ENCODE assay signal across 10 mouse cellular contexts in genomic region chr8:88282684-88283083, GRCm38 (mm10). TPM values are rescaled to one million over a fixed set of nuclear protein-coding genes. Genes with fewer than 3 reads are reported as not detected.
DNase-seq lines count a peak whose midpoint lies in the region; ATAC-seq and TF ChIP-seq lines count a peak whose summit lies in the region.
"Had no signal": no experiment of that assay in that cellular context is flagged by ENCODE, and none has a peak within 500 bp of the region (broad histone marks: within the 10 kb centered on the region; RNA-seq: fewer than 3 reads in every experiment).

No protein-coding gene starts in this region.

- no peak for ATAC-seq in liver, postnatal 0 days
- no peak for ATAC-seq in liver, embryonic 12.5 days
- ATAC-seq in embryonic facial prominence, embryonic 13.5 days (ENCODE audit: insufficient number of reproducible peaks, insufficient read depth, low FRiP score, low TSS enrichment, low read depth) = no peak
- ATAC-seq in hindbrain, embryonic 16.5 days = no peak

- H3K27ac ChIP-seq in liver, postnatal 0 days (ENCODE audit: low read depth) = no peak overlapping the region
- H3K27ac ChIP-seq in liver, embryonic 12.5 days = no peak overlapping the region
- H3K27ac ChIP-seq in embryonic facial prominence, embryonic 13.5 days = 0 out of 2 replicates have a peak overlapping the region, but pooled peaks have one; percentile 7
- no peak overlapping the region for H3K27ac ChIP-seq in hindbrain, embryonic 16.5 days (ENCODE audit: low read depth, low read length)
- H3K27ac ChIP-seq: kidney, postnatal 0 days; stomach, embryonic 15.5 days had no signal

- no peaks in the 10 kb centered on the region for H3K36me3 ChIP-seq in liver, postnatal 0 days (replicated peaks; ENCODE audit: insufficient read depth, low read length)
- H3K36me3 ChIP-seq in liver, embryonic 12.5 days = no peaks in the 10 kb centered on the region
- H3K36me3 ChIP-seq in embryonic facial prominence, embryonic 13.5 days = no peaks in the 10 kb centered on the region
- H3K36me3 ChIP-seq in hindbrain, embryonic 16.5 days (ENCODE audit: control insufficient read depth, insufficient read depth, low read length) = no peaks in the 10 kb centered on the region
- H3K36me3 ChIP-seq: stomach, embryonic 15.5 days had no signal

- no peak overlapping the region for H3K9ac ChIP-seq in liver, postnatal 0 days (replicated peaks)
- H3K9ac ChIP-seq in liver, embryonic 12.5 days = no peak overlapping the region
- no peak overlapping the region for H3K9ac ChIP-seq in embryonic facial prominence, embryonic 13.5 days
- H3K9ac ChIP-seq in hindbrain, embryonic 16.5 days (ENCODE audit: low read depth, low read length) = no peak overlapping the region
- H3K9ac ChIP-seq: stomach, embryonic 15.5 days had no signal

- TF ChIP-seq EP300 in liver, postnatal 0 days (IDR thresholded peaks at IDR 0.05; ENCODE audit: low read depth) = no peak

- WGBS in liver, postnatal 0 days (ENCODE audit: insufficient replicate concordance) = 25% methylated on average over 8 of the region's 8 CpGs
- WGBS in liver, embryonic 12.5 days (ENCODE audit: insufficient replicate concordance) = 34% methylated on average over 8 of the region's 8 CpGs
- 24% methylated on average over 8 of the region's 8 CpGs for WGBS in embryonic facial prominence, embryonic 13.5 days
- 46% methylated on average over 8 of the region's 8 CpGs for WGBS in hindbrain, embryonic 16.5 days

- no peaks in the 10 kb centered on the region for H3K9me3 ChIP-seq in liver, postnatal 0 days (ENCODE audit: low read length)
- no peaks in the 10 kb centered on the region for H3K9me3 ChIP-seq in liver, embryonic 12.5 days (replicated peaks)
- H3K9me3 ChIP-seq in embryonic facial prominence, embryonic 13.5 days = no peaks in the 10 kb centered on the region
- no peaks in the 10 kb centered on the region for H3K9me3 ChIP-seq in hindbrain, embryonic 16.5 days (ENCODE audit: control insufficient read depth, low read length)
- H3K9me3 ChIP-seq: stomach, embryonic 15.5 days had no signal

- peaks cover 31% of the 10 kb centered on the region for H3K4me1 ChIP-seq in liver, postnatal 0 days (ENCODE audit: insufficient read depth)
- peaks cover 83% of the 10 kb centered on the region for H3K4me1 ChIP-seq in liver, embryonic 12.5 days
- H3K4me1 ChIP-seq in embryonic facial prominence, embryonic 13.5 days = peaks cover 42% of the 10 kb centered on the region
- H3K4me1 ChIP-seq in hindbrain, embryonic 16.5 days (ENCODE audit: control insufficient read depth, insufficient read depth, low read depth, low read length) = no peaks in the 10 kb centered on the region
- H3K4me1 ChIP-seq: stomach, embryonic 15.5 days had no signal

- no peak overlapping the region for H3K4me2 ChIP-seq in liver, postnatal 0 days (ENCODE audit: low read depth, low read length)
- H3K4me2 ChIP-seq in liver, embryonic 12.5 days = no peak overlapping the region
- H3K4me2 ChIP-seq in embryonic facial prominence, embryonic 13.5 days = no peak overlapping the region
- H3K4me2 ChIP-seq in hindbrain, embryonic 16.5 days (ENCODE audit: low read length) = no peak overlapping the region
- H3K4me2 ChIP-seq: stomach, embryonic 15.5 days had no signal

- no peak overlapping the region for H3K4me3 ChIP-seq in liver, postnatal 0 days (ENCODE audit: low read depth, low read length)
- H3K4me3 ChIP-seq in liver, embryonic 12.5 days = no peak overlapping the region
- no peak overlapping the region for H3K4me3 ChIP-seq in embryonic facial prominence, embryonic 13.5 days
- no peak overlapping the region for H3K4me3 ChIP-seq in hindbrain, embryonic 16.5 days (ENCODE audit: low read length)
- H3K4me3 ChIP-seq: stomach, embryonic 15.5 days had no signal

- no peaks in the 10 kb centered on the region for H3K27me3 ChIP-seq in liver, postnatal 0 days (ENCODE audit: insufficient read depth, low read length)
- no peaks in the 10 kb centered on the region for H3K27me3 ChIP-seq in liver, embryonic 12.5 days (replicated peaks)
- no peaks in the 10 kb centered on the region for H3K27me3 ChIP-seq in embryonic facial prominence, embryonic 13.5 days
- H3K27me3 ChIP-seq in hindbrain, embryonic 16.5 days (replicated peaks; ENCODE audit: control insufficient read depth, insufficient read depth, low read length) = no peaks in the 10 kb centered on the region
- H3K27me3 ChIP-seq: stomach, embryonic 15.5 days had no signal

- no peak for TF ChIP-seq CTCF in liver, postnatal 0 days (IDR thresholded peaks at IDR 0.05; ENCODE audit: low read depth)

- peak; percentile 64 for DNase-seq in liver, postnatal 0 days
- DNase-seq in kidney, postnatal 10 days = peak; percentile 55
- DNase-seq in ovary, postnatal 14 days (ENCODE audit: low spot score) = peak; percentile 55
- DNase-seq in cerebellum, adult 9-11 months = no peak
- no peak for DNase-seq in layer of hippocampus, adult 11-12 months (ENCODE audit: low spot score)

RNA-seq across cellular contexts. Expression of gene Adcy7, which starts 10.5 kb away (rescaled TPM):
- polyA plus RNA-seq in liver, postnatal 0 days (2015; fragmentation: Nextera tagmentation; extraction: Ambion mirVana) = 8.1 and 8.4 TPM in 2 replicates
- 38.0 and 41.6 TPM in 2 replicates for polyA plus RNA-seq in liver, embryonic 12.5 days (2016; fragmentation: Nextera tagmentation; extraction: Ambion mirVana)
- 6.6 and 7.3 TPM in 2 replicates for polyA plus RNA-seq in embryonic facial prominence, embryonic 13.5 days (2015; fragmentation: Nextera tagmentation; extraction: Ambion mirVana)
- polyA plus RNA-seq in hindbrain, embryonic 16.5 days (2015; fragmentation: Nextera tagmentation; extraction: Ambion mirVana) = 7.0 and 8.3 TPM in 2 replicates

Comparison
In these comparisons a context has a peak if more than half of its experiments do, and no peak if none do; other contexts are left out.
1. DNase-seq: peak in liver, postnatal 0 days (single experiment), kidney, postnatal 10 days (single experiment) and ovary, postnatal 14 days (single experiment); none in cerebellum, adult 9-11 months (single experiment) and layer of hippocampus, adult 11-12 months (single experiment).